Mouse (Mus musculus) kidney, embryonic 14.5 days (tissue): Measurements from ENCODE around the gene Stxbp5. TPM values are rescaled to one million over a fixed set of nuclear protein-coding genes. Genes with fewer than 3 reads are reported as not detected.

Experiments
- ATAC-seq: fragments of 200-750 bp; cut with Nextera tagmentation; 2 replicates; pipeline ENCODE4 v1.8.0; 2017; ENCODE audit warnings: moderate number of reproducible peaks, mild to moderate bottlenecking, moderate TSS enrichment, moderate library complexity; ENCODE audit not compliant: low FRiP score, low TSS enrichment
- H3K27ac ChIP-seq: fragments of 300-500 bp; sonication (generic); 2 replicates; pipeline ENCODE4 v1.5.1; 2014; ENCODE audit warnings: low read depth, mild to moderate bottlenecking, low read length, moderate library complexity, mixed read lengths
- H3K27me3 ChIP-seq: fragments of 300-500 bp; sonication (generic); 2 replicates; pipeline ENCODE4 v1.6.1; 2014; ENCODE audit warnings: mild to moderate bottlenecking, low read length; ENCODE audit not compliant: control insufficient read depth, insufficient read depth
- H3K36me3 ChIP-seq: fragments of 300-500 bp; sonication (generic); 2 replicates; pipeline ENCODE4 v1.6.1; 2014; ENCODE audit warnings: low read length, mixed read lengths; ENCODE audit not compliant: control insufficient read depth, insufficient read depth
- H3K4me1 ChIP-seq: fragments of 300-500 bp; sonication (generic); 2 replicates; pipeline ENCODE4 v1.6.1; 2014; ENCODE audit warnings: low read length, mixed read lengths; ENCODE audit not compliant: control insufficient read depth, insufficient read depth
- H3K4me2 ChIP-seq: fragments of 300-500 bp; sonication (generic); replicated peaks from 2 replicates; pipeline ENCODE4 v1.6.1; 2014; ENCODE audit warnings: low read depth, mild to moderate bottlenecking, low read length
- H3K4me3 ChIP-seq: fragments of 300-500 bp; sonication (generic); 2 replicates; pipeline ENCODE4 v1.5.1; 2014; ENCODE audit warnings: mild to moderate bottlenecking, low read length
- H3K9ac ChIP-seq: fragments of 300-500 bp; sonication (generic); 2 replicates; pipeline ENCODE4 v1.6.1; 2014; ENCODE audit warnings: low read depth, mild to moderate bottlenecking, low read length, moderate library complexity
- H3K9me3 ChIP-seq: fragments of 300-500 bp; sonication (generic); 2 replicates; pipeline ENCODE4 v1.6.1; 2016; ENCODE audit warnings: low read length; ENCODE audit not compliant: control insufficient read depth
- WGBS: fragments of 180-500 bp; shearing (Covaris S2); extraction: QIAGEN DNeasy Blood & Tissue Kit; methylation state at CpG from one replicate; pipeline ENCODE4 v1.1.7; 2014; 5-methylcytosine and 5-hydroxymethylcytosine counted together
- polyA plus RNA-seq: library from polyadenylated mRNA; unstranded; fragments of >200 nt; fragmentation: Nextera tagmentation; extraction: Ambion mirVana; gene quantifications from 2 replicates; pipeline ENCODE4 v1.2.1, GENCODE M21; 2014

Gene Stxbp5
- polyA plus RNA-seq, 1 experiment from 2014 or later, result 6.9 TPM

DNA sequence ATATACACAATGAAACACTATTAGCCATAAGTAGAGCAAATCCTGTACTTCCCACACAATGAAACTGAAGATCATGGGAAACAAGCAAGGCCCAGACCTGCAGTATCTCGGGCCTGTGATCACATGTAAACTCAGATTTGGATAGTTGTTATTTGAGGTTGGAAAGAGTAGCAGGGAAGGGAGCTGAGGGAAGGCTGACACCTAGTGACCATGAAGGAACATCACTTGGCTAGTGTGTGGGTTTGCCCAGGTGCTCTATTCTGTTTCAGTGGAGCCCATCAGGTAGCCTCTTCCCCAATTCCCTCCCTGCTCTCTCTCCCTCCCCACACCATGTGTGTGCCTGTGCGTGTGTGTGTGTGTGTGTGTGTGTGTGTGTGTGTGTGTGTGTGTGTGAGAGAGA, 28.7 kb downstream of the Stxbp5 start:
- Histone ChIP-seq H3K36me3 (no peaks in the 10 kb centered on the region), H3K9ac (no peak overlapping the region), H3K27ac (no peak overlapping the region), H3K4me2 (no peak overlapping the region), H3K4me1 (no peaks in the 10 kb centered on the region), H3K4me3 (no peak overlapping the region), H3K27me3 (no peaks in the 10 kb centered on the region), H3K9me3 (no peaks in the 10 kb centered on the region)
- WGBS, result 83% methylated on average over 2 of the region's 2 CpGs
- ATAC-seq, result no peak

DNA sequence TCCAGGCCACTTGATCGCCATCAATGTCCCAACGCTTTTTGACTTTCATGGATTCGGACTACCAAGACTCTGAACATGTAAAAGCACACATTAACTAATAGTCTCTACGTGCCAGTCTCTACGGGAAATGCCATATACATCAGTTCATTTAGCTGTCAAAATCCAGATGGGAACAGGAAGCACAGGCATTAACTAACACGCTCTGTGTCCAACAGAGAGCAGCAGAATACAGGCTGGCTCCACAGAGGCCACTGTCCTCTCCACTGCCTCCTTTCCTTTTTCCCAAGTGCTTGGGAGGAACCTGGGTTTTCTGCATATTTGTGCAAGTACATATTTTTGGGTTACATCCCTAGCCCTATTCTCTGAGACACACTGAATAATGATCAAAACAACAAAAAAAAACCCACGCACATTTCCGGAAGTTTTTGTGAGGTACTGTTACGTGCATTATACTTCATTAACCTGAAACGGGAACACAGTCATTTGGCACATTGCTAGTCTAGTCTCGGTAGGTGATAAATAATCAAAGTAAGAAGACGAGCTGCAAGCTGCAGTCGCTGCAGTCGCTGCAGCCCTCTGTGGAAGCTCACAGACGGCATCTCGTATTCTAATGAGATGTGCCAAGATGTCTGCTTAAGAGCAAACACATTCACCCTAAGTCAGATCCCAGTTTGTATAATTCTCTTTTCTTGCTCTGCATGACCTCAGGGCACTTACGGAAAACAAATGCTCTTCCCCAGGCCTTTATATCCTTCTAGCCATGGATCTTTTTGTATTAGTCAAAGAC, 33.9 kb downstream of the Stxbp5 start:
- Histone ChIP-seq H3K4me3 (no peak overlapping the region), H3K4me2 (no peak overlapping the region), H3K4me1 (no peaks in the 10 kb centered on the region), H3K27ac (no peak overlapping the region), H3K27me3 (no peaks in the 10 kb centered on the region), H3K9ac (no peak overlapping the region), H3K9me3 (no peaks in the 10 kb centered on the region), H3K36me3 (no peaks in the 10 kb centered on the region)
- no peak for ATAC-seq
- WGBS, result 67% methylated on average over 17 of the region's 17 CpGs

DNA sequence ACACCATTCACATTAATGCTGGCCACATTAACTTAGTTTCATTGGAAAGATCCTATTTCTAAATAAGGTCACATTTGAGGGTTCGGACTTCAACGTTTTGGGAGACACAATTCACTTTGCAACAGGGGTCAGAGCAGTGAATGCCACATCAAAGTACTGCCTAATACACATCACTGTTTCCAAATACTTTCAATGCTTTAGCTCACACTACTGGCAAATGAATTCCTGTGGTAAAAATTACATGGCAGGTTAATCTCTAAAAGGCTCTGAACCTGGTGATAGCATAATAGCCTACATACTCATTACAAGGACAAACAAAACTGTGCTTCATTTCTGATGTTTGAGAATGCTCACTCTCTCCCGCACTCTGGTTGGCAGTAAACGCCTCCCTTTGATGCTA, 40.9 kb downstream of the Stxbp5 start:
- Histone ChIP-seq H3K27me3 (no peaks in the 10 kb centered on the region), H3K9ac (no peak overlapping the region)
- WGBS, result 67% methylated on average over 4 of the region's 4 CpGs

DNA sequence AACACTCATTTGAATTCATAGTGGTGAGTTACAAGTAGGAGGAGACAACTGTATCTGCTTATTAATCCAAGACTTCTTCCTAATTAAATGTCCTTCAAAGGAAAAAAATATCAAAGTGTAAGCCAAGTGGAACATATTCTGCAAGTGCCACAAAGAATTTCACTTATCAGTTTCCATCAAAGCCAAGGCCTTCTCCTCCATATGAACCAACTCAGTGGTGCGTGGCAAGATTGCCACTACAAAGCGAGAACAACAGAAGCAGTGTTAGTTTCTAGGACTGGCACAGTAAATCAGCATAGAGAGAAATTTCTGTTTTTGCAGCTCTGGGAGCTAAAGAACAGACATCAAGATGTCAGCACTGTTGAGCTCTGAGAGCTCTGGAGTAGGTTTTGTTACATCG, 41.4 kb downstream of the Stxbp5 start:
- WGBS, result 47% methylated on average over 3 of the region's 3 CpGs
- Histone ChIP-seq H3K4me2 (no peak overlapping the region), H3K27me3 (no peaks in the 10 kb centered on the region), H3K9ac (no peak overlapping the region), H3K9me3 (no peaks in the 10 kb centered on the region), H3K4me3 (no peak overlapping the region), H3K4me1 (no peaks in the 10 kb centered on the region), H3K36me3 (0 out of 2 replicates have a peak, but pooled peaks cover 2% of the 10 kb centered on the region), H3K27ac (no peak overlapping the region)
- ATAC-seq, result no peak

More for the DNA sequence above, 40.9 kb downstream of the Stxbp5 start:
- H3K9me3 ChIP-seq, result no peaks in the 10 kb centered on the region
- ATAC-seq, result no peak
- H3K27ac ChIP-seq, result no peak overlapping the region
- H3K4me2 ChIP-seq, result no peak overlapping the region
- H3K4me1 ChIP-seq, result no peaks in the 10 kb centered on the region
- H3K36me3 ChIP-seq, result 0 out of 2 replicates have a peak, but pooled peaks cover 2% of the 10 kb centered on the region
- H3K4me3 ChIP-seq, result no peak overlapping the region

DNA sequence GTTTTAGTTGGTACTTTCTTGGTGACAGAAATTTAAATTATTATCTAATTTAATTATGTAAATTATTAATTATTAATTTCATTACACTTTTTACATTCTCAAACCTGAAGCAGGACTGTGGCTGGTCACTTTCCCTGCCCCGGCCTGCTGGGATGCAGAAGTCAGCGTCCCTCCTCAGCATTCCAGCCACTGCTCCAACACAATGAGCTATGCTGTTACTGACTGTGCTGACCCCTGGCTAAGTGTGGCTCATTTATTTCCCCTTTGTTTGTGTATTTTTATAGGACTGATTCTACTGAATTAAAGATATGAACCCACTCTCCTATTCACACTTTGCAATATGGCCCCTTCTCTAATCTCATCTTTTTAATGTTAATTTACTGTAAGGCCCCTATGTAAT, 43.0 kb downstream of the Stxbp5 start:
- Histone ChIP-seq H3K9ac (no peak overlapping the region), H3K4me3 (no peak overlapping the region), H3K36me3 (0 out of 2 replicates have a peak, but pooled peaks cover 2% of the 10 kb centered on the region), H3K4me1 (no peaks in the 10 kb centered on the region), H3K4me2 (no peak overlapping the region), H3K27ac (no peak overlapping the region), H3K9me3 (no peaks in the 10 kb centered on the region), H3K27me3 (no peaks in the 10 kb centered on the region)
- 75% methylated on average over 2 of the region's 2 CpGs for WGBS
- no peak for ATAC-seq

- 0 out of 2 replicates have a peak, but pooled peaks cover 2% of the 10 kb centered on the region for H3K36me3 ChIP-seq
- no peaks in the 10 kb centered on the region for H3K27me3 ChIP-seq
- no peak for ATAC-seq
- no peak overlapping the region for H3K4me3 ChIP-seq
- H3K27ac ChIP-seq, result no peak overlapping the region
- no peak overlapping the region for H3K9ac ChIP-seq
- WGBS, result 77% methylated on average over 9 of the region's 9 CpGs
- H3K9me3 ChIP-seq, result no peaks in the 10 kb centered on the region
- no peaks in the 10 kb centered on the region for H3K4me1 ChIP-seq
- H3K4me2 ChIP-seq, result no peak overlapping the region
Observed at GRCm38 (mm10) chr10:9856792-9857191, 44.1 kb downstream of the Stxbp5 start.

GRCm38 (mm10) chr10:9846408-9846807, 54.5 kb downstream of the Stxbp5 start:
- Histone ChIP-seq H3K4me2 (no peak overlapping the region), H3K27ac (no peak overlapping the region), H3K9ac (no peak overlapping the region), H3K27me3 (no peaks in the 10 kb centered on the region), H3K4me1 (no peaks in the 10 kb centered on the region), H3K9me3 (no peaks in the 10 kb centered on the region), H3K4me3 (no peak overlapping the region), H3K36me3 (no peaks in the 10 kb centered on the region; the same call in 1 of the 2 replicates)
- ATAC-seq, result no peak
- 93% methylated on average over 4 of the region's 4 CpGs for WGBS

- Histone ChIP-seq H3K4me2 (no peak overlapping the region), H3K4me3 (no peak overlapping the region), H3K9ac (no peak overlapping the region), H3K4me1 (no peaks in the 10 kb centered on the region), H3K36me3 (no peaks in the 10 kb centered on the region), H3K27ac (no peak overlapping the region), H3K9me3 (no peaks in the 10 kb centered on the region), H3K27me3 (no peaks in the 10 kb centered on the region)
- no peak for ATAC-seq
- WGBS, result 79% methylated on average over 7 of the region's 7 CpGs
Observed at GRCm38 (mm10) chr10:9839408-9839807, 61.5 kb downstream of the Stxbp5 start.

DNA sequence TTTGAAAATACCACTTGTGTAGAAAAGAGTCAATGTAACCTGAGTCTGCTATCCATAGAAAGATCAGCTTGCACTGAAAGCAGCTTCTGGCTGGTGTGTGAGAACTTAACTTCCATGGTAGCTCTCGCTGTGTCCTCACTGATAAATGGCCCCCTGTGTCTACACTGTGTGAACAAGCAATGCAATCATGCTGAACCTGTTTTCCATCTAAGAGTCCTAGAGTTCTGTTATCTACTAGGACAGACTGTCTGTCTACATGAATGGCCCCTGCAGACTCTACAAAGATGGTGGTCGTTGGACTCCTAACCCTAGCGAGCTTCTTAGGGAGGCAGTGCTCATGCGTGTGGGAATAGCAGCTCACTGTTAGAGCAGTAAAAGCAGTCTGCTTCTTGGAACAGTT, 65.9 kb downstream of the Stxbp5 start:
- peaks cover 8% of the 10 kb centered on the region; the same call in 1 of the 2 replicates for H3K36me3 ChIP-seq
- ATAC-seq, result no peak; the same call in 1 of the 2 replicates
- H3K4me1 ChIP-seq, result no peaks in the 10 kb centered on the region
- no peak overlapping the region for H3K27ac ChIP-seq
- no peak overlapping the region for H3K9ac ChIP-seq
- H3K9me3 ChIP-seq, result no peaks in the 10 kb centered on the region
- no peaks in the 10 kb centered on the region for H3K27me3 ChIP-seq
- WGBS, result 87% methylated on average over 4 of the region's 4 CpGs
- no peak overlapping the region for H3K4me3 ChIP-seq
- no peak overlapping the region for H3K4me2 ChIP-seq
